In the genomic region with DNA sequence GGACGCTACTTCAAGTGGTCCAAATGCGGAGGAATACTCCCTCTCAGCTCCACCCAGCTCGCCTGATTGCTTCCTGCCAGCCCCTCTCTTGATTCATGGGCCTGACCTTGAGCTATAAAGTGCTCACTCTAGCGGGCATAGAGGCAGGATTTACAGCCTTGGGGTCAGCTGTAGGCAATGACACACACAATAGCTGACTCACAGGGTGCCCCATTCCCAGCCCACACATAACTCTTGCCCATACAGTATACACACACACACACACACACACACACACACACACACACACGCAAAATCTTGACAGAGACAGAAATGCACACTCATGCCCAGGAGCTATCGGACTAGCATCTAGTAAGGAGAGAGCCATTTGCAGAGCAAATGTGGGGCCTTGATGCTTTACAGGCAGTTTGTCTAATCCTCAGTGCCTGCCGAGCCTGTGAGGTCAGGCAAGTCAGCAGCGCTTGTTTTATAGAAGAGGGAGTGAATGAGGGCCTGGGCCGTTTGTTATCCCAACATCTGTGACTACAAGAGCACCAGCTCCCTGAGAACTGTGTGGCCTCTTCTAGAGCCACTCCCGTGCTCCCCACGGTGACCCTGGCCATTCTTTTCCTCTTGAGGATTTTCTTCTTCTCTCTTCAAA, we compare ENCODE assay signal across 14 mouse cellular contexts.
DNase-seq lines count a peak whose midpoint lies in the region; ATAC-seq and TF ChIP-seq lines count a peak whose summit lies in the region.
"Had no signal": no experiment of that assay in that cellular context is flagged by ENCODE, and none has a peak within 500 bp of the region (broad histone marks: within the 10 kb centered on the region; RNA-seq: fewer than 3 reads in every experiment).

No protein-coding gene starts in this region.

- DNase-seq in kidney, adult 9 months: no peak
- peak; percentile 73 to 83 for DNase-seq in adrenal gland, postnatal 36 days
- DNase-seq in limb, embryonic 14.5 days (ENCODE audit: low spot score): no peak
- DNase-seq in heart, adult 2 months: no peak
- DNase-seq in left cerebral cortex, postnatal 14 days (ENCODE audit: low spot score in 2 of 2): no peak
- no peak for DNase-seq in left cerebral cortex, adult 18-20 months (ENCODE audit: low spot score in 2 of 2)
- DNase-seq: cerebellum, postnatal 10 days; right cerebral cortex, adult 18-20 months had no signal

- intact Hi-C loops in heart, adult 2 months (cut with DNase I): no loop called here
- intact Hi-C loops in left cerebral cortex, postnatal 14 days (cut with DNase I): no loop called here

- H3K27me3 ChIP-seq in kidney, embryonic 14.5 days (ENCODE audit: control insufficient read depth, insufficient read depth, low read length): peaks cover 70% of the 10 kb centered on the region
- peaks cover 18% of the 10 kb centered on the region for H3K27me3 ChIP-seq in E14TG2a.4 (ENCODE audit: insufficient read depth, low read length)
- no peaks in the 10 kb centered on the region for H3K27me3 ChIP-seq in limb, embryonic 14.5 days (ENCODE audit: control insufficient read depth, insufficient read depth, low read length)
- no peaks in the 10 kb centered on the region for H3K27me3 ChIP-seq in heart, adult 2 months (ENCODE audit: control insufficient read depth, insufficient read depth, low read length)

- no peak for TF ChIP-seq CTCF in E14TG2a.4 (conservative IDR thresholded peaks at IDR 0.05; ENCODE audit: low read length)
- TF ChIP-seq CTCF in heart, adult 2 months (IDR thresholded peaks at IDR 0.05): no peak

- no peak for TF ChIP-seq EP300 in heart, adult 2 months (IDR thresholded peaks at IDR 0.05; ENCODE audit: insufficient read depth, low read depth, low read length)

- H3K4me3 ChIP-seq in kidney, embryonic 14.5 days (ENCODE audit: low read length): no peak overlapping the region
- H3K4me3 ChIP-seq in E14TG2a.4 (replicated peaks; ENCODE audit: low read length): peak overlapping the region; percentile 48
- no peak overlapping the region for H3K4me3 ChIP-seq in limb, embryonic 14.5 days (replicated peaks; ENCODE audit: low read length)
- H3K4me3 ChIP-seq in heart, adult 2 months: no peak overlapping the region
- H3K4me3 ChIP-seq: forebrain, embryonic 10.5 days; megakaryocyte, embryonic 14.5 days had no signal

- H3K9ac ChIP-seq in kidney, embryonic 14.5 days (ENCODE audit: low read depth, low read length): no peak overlapping the region
- peak overlapping the region; percentile 16; the same call in 1 of the 2 replicates for H3K9ac ChIP-seq in limb, embryonic 14.5 days (ENCODE audit: low read depth, low read length, severe bottlenecking)
- H3K9ac ChIP-seq in heart, adult 2 months (ENCODE audit: low read depth, low read length): no peak overlapping the region

- peak; percentile 83 for ATAC-seq in kidney, embryonic 14.5 days (ENCODE audit: low FRiP score, low TSS enrichment)
- peak; percentile 44; the same call in 1 of the 2 replicates for ATAC-seq in limb, embryonic 14.5 days (ENCODE audit: low FRiP score, low read depth)
- ATAC-seq: CD4-positive, CD25-positive, alpha-beta regulatory T cell, adult 4 months had no signal

- no peaks in the 10 kb centered on the region for H3K9me3 ChIP-seq in kidney, embryonic 14.5 days (ENCODE audit: control insufficient read depth, low read length)
- no peaks in the 10 kb centered on the region for H3K9me3 ChIP-seq in E14TG2a.4 (ENCODE audit: low read length)
- no peaks in the 10 kb centered on the region for H3K9me3 ChIP-seq in limb, embryonic 14.5 days (ENCODE audit: control insufficient read depth, low read length)
- H3K9me3 ChIP-seq: forebrain, embryonic 10.5 days had no signal

- 7% methylated on average over 11 of the region's 11 CpGs for WGBS in kidney, embryonic 14.5 days
- WGBS in limb, embryonic 14.5 days: 13% methylated on average over 11 of the region's 11 CpGs
- WGBS in heart, adult 2 months: 58% methylated on average over 11 of the region's 11 CpGs

- no peak overlapping the region for H3K4me2 ChIP-seq in kidney, embryonic 14.5 days (replicated peaks; ENCODE audit: low read depth, low read length)
- H3K4me2 ChIP-seq in limb, embryonic 14.5 days (replicated peaks; ENCODE audit: low read depth, low read length, severe bottlenecking): no peak overlapping the region
- H3K4me2 ChIP-seq: liver, embryonic 11.5 days had no signal

- 0 out of 2 replicates have a peak, but pooled peaks cover 10% of the 10 kb centered on the region for H3K4me1 ChIP-seq in kidney, embryonic 14.5 days (ENCODE audit: control insufficient read depth, insufficient read depth, low read length)
- H3K4me1 ChIP-seq in E14TG2a.4 (replicated peaks; ENCODE audit: low read depth, low read length): peaks cover 76% of the 10 kb centered on the region
- peaks cover 20% of the 10 kb centered on the region for H3K4me1 ChIP-seq in limb, embryonic 14.5 days (ENCODE audit: control insufficient read depth, insufficient read depth, low read length)
- H3K4me1 ChIP-seq in heart, adult 2 months (ENCODE audit: control insufficient read depth, insufficient read depth, low read length): no peaks in the 10 kb centered on the region
- H3K4me1 ChIP-seq: megakaryocyte, embryonic 14.5 days had no signal

- no peak for TF ChIP-seq POLR2A in limb, embryonic 14.5 days (IDR thresholded peaks at IDR 0.05; ENCODE audit: borderline replicate concordance, extremely low read depth, insufficient read depth, insufficient read length)
- TF ChIP-seq POLR2A in heart, adult 2 months (IDR thresholded peaks at IDR 0.05; ENCODE audit: insufficient read depth, low read depth, low read length): no peak

- H3K79me2 ChIP-seq in heart, adult 2 months (replicated peaks; ENCODE audit: control insufficient read depth, insufficient read depth, low read length): no peaks in the 10 kb centered on the region

- H3K27ac ChIP-seq in kidney, embryonic 14.5 days (ENCODE audit: low read depth, low read length): no peak overlapping the region
- H3K27ac ChIP-seq in limb, embryonic 14.5 days (replicated peaks; ENCODE audit: low read depth, low read length): no peak overlapping the region
- no peak overlapping the region for H3K27ac ChIP-seq in heart, adult 2 months
- H3K27ac ChIP-seq: forebrain, embryonic 10.5 days had no signal

- H3K36me3 ChIP-seq in kidney, embryonic 14.5 days (ENCODE audit: control insufficient read depth, insufficient read depth, low read length): no peaks in the 10 kb centered on the region
- H3K36me3 ChIP-seq in E14TG2a.4 (ENCODE audit: insufficient read depth, low read length): no peaks in the 10 kb centered on the region
- no peaks in the 10 kb centered on the region; the same call in 1 of the 2 replicates for H3K36me3 ChIP-seq in limb, embryonic 14.5 days (ENCODE audit: control insufficient read depth, insufficient read depth, low read length)
- no peaks in the 10 kb centered on the region for H3K36me3 ChIP-seq in heart, adult 2 months (ENCODE audit: control insufficient read depth, insufficient read depth, low read length)
- H3K36me3 ChIP-seq: forebrain, embryonic 10.5 days had no signal

Comparison
In these comparisons a context has a peak if more than half of its experiments do, and no peak if none do; other contexts are left out.
1. DNase-seq: peak in adrenal gland, postnatal 36 days (2 of 2); none in kidney, adult 9 months (single experiment), limb, embryonic 14.5 days (single experiment), heart, adult 2 months (0 of 2), left cerebral cortex, postnatal 14 days (0 of 2) and left cerebral cortex, adult 18-20 months (0 of 2).